Mouse (Mus musculus): ENCODE measurements around the gene Tnk1.

The Tnk1 gene

DNA sequence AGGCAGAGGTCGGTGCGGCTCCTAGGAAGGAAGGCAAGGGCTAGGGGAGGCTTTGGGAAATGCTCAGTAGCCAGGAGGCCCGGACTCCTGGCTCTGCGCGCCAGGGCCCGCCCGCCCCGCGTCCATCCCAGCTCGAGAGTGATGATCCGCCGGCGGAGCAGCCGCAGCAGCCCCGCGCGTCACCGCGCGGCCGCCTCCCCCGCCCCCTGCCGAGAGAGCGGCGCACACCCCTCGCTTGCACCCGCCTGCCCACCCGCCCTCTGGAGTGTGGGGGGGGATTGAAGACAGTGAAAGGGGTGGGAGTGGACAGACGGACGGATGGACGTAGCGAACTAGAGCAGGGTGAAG is 21.0 kb downstream of the Tnk1 start, which contains the start of gene Nlgn2:
Gene Nlgn2 (minus strand): TSS at position 181 of the 348 bp plus-strand sequence.
- peak in 1 of 2 experiments; percentile 86 for DNase-seq

- peak; percentile 43 to 70 for DNase-seq
Observed at GRCm38 (mm10) chr11:69836703-69837576, 21.6 kb downstream of the Tnk1 start.

- no peak for DNase-seq
Observed at GRCm38 (mm10) chr11:69835966-69836335, 22.6 kb downstream of the Tnk1 start.

- no peak for DNase-seq
Observed at GRCm38 (mm10) chr11:69835326-69835965, 23.1 kb downstream of the Tnk1 start.

GRCm38 (mm10) chr11:69834001-69834549 is 24.5 kb downstream of the Tnk1 start:
- peak; percentile 31 to 58 for DNase-seq

- no peak for DNase-seq
Observed at GRCm38 (mm10) chr11:69833554-69833953, 25.0 kb downstream of the Tnk1 start.

DNA sequence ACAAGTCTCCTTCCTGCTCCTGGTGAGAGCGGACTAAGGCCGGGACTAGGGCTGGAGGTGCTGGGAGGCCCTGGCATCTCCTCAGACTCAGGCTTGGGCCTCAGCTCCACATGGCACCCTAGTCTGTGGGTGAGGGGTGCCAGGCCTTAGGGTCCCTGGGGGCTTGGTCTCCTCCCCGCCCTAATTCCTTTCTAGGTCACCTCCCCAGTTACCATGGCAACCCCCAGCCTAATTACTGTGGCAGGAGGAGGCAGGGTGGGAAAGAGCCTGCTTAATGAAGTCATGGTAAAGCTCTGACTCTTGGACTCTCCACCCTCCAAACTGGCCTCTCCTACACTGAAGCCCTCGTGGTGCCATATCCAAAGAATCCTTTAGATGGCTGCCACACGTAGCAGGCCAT is 29.7 kb downstream of the Tnk1 start:
- no peak for DNase-seq

DNA sequence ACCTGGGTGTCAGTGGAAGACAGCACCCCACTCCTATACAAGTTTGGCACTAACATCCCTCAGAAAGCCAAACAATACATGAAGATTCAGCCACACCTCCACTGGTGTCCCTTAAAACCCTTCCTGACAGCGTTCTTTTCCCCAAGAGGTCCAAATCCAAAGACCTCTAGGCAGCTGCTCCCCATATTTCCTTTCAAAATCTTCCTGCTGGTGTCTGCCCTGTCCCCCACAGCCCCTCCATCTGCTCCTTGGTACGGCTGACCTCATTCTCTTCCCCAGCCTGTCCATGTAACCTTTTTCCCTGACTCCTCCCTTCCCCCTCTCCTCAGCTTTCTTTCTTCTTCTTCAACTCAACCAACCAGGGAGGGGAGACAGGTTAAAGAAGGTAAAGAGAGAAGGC is 35.1 kb downstream of the Tnk1 start:
- no peak for DNase-seq

DNA sequence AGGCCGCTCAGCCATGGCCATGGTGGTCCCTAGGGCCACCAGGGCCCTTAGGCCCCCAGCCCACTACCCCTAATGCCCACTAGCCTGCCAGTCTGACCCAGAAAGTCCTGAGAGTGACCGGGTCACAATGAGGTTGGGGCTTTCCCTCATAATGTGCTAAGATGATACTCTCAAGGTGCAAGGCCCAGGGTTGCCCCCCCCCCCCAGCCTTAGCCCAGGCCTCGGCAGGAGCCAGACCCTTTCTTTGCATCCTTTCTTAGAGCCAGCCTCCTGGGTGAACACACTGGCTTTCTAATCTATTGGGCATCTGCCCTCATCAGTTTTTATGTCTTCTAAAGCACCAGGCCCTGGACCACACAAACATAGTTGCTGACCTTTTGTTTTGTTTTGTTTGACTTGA is 36.5 kb downstream of the Tnk1 start, which contains the start of gene Spem1:
Gene Spem1 (minus strand): TSS at position 101 of the 400 bp plus-strand sequence.
- no peak for DNase-seq

DNA sequence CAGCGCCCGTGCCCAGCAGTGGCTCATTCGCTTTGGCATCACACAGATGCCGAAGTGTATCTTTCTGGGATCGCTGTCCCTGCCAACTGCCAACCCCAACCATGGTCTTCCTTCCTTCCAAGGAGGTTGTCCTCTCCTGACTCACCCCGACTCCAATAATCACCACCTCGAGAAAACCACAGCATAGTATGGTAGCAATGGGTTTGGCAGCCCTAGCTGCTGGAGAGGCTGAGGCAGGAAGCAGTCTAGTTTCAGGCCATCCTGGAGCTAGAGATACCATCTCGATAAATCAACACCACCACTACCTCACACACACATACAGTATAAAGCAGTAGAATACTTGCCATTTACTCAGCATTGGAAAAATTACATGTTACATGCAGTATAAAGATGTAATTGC is 39.7 kb downstream of the Tnk1 start:
- no peak for DNase-seq

GRCm38 (mm10) chr11:69818365-69818764 is 40.2 kb downstream of the Tnk1 start, which contains the start of gene Spem2:
Gene Spem2 (minus strand): TSS chr11:69818465.
- DNase-seq, result no peak

GRCm38 (mm10) chr11:69816520-69816919 is 42.0 kb downstream of the Tnk1 start:
- no peak for DNase-seq

DNA sequence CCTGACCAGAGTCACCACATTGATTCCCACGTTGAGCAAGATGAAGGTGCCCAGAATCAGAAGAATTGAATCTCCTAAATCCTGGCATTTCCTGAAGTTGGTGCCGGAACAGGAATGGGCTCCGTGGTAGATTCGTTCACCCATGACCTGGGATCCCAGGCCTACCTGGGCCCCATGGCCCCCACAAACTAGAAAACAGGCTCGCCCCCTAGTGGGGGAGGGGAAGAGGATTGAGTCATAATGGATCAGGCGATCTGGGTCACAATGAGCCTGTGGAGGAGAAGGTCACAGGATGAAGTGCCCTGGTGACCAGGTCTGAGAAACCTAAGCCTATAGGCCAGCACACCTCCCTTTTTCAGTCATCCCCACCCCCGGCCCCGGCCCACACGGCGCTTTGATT is 43.4 kb downstream of the Tnk1 start, which contains the start of gene Gm39566:
Gene Gm39566 (minus strand): TSS at position 144 of the 400 bp plus-strand sequence.
- no peak for DNase-seq

- DNase-seq, result no peak
Observed at GRCm38 (mm10) chr11:69810280-69810679, 48.2 kb downstream of the Tnk1 start.

- DNase-seq, result no peak
Observed at GRCm38 (mm10) chr11:69807641-69808040, 50.9 kb downstream of the Tnk1 start.

DNA sequence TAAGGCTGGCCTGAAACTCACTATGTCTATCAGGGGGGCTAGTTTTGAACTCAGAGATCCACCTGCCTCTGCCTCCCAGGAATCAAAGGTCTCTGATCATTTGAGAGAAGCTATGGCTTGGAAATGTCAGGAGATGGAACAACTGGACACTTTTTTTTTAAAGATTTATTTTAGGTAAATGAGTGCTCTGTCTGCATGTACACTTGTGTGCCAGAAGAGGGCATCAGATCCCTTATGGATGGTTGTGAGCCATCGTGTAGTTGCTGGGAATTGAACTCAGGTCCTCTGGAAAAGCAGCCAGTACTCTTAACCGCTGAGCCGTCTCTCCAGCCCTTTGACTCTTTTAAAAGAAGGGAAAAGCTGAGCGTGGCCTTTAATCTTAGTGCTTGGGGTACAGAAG is 52.2 kb downstream of the Tnk1 start:
- no peak for DNase-seq

DNA sequence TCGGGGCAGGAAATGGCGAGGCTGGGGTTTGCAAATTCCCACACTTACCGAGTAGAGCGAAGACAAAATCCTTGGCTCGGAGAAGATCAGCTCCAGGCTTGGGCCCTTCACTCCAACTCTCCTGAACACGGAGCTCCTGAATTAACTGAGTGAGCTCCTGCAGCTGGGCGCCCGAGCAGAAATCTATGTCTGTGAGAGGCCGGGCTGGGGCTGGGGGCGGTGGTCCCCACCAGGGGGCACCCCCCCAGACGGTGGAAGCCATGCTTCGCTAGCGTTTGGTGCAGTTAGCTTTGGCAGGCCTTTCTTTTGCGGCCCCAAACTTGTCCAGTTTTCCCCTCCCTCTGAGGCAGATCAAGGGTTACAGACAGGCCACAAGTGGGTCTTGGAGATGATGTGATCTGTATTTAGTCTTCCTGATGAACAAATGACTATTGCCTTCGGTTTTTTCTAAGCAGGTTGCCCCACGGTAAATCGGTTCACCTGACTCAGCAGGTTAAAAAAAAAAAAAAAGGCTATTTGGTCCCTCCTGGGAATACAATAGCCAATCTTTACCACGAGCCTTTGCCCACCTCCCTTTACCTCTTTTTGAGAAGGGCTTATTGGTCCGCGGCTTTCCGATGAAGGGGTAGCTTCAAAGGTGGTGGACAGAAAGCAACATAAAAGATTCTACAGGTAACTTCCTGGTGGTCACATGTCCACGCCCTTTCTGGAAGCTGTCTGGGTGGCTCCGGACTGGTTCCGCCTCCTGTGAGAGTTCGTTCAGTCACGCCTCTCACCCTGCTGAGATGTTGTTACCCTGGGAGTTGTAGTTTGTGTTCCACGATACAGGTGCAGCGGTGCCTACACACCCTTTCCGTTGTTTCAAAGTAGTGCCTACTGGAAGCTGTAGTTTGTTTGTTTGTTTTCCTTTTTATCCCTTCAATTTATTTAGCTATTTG is 53.3 kb downstream of the Tnk1 start, which contains the start of gene Tmem102:
Gene Tmem102 (minus strand): TSS at position 653 of the 938 bp plus-strand sequence.
- no peak for DNase-seq

GRCm38 (mm10) chr11:69804652-69804940 is 53.9 kb downstream of the Tnk1 start:
- DNase-seq, result no peak

DNA sequence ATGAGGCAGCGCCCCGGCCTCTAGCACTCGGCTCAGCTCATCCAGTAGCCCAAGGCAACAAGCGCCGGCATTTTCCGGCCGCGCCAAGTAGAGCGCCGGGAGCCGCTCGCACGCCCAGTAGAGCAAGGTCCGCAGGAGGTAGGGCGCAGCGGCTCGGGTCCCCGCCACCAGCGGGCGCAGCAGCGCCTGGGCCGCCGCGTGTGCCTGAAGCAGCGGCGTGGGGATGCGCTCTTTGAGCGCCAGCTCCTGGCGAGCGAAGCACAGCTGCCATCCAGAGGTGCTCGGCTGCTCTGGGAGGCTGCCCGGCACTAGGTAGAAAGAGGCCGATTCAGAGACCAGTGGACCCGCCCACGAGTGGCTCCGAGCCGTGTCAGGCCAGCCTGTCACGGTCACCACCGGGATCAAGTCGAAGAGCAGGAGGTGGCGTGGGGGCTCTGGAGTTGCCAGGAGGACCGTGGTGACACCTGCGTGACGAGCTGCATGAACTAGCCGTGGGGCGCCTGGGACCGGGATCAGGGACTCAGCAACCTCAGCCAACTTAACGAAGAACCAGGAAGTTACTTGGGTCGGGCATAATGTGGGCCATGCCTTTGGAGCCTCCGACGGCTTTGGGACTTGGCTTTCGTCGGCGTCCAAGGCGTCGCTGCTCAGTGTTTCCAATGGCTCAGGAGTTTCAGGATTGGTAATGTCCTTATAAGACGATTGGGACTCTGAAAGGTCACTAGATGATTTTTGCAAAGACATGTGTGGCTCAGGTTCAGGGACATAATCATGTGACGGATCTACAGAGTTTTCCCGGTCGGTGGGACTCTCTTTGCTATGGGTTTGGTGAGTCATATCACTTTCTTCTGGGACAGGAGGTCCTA is 54.5 kb downstream of the Tnk1 start:
- peak; percentile 50 to 65 for DNase-seq

DNA sequence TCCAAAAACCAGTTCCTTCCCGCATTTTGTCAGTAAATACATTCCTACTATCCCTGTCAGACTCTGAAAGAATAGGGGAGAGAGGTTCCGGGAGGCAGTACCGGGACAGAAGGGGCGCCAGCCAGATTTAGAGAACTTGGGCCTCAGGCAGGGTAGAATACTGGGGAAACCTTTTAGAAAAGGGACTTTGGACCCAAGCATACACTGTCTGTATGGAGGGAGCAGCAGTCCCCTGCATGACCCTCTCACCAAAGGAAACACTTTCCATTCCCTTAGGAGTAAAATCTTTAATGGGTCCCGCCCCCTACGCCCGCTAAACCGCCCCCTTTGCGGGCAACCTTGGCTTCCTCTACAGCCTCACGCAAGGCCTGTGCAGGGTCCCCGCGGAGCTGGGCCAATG is 55.2 kb downstream of the Tnk1 start:
- peak in 1 of 2 experiments; percentile 31 for DNase-seq

- peak; percentile 58 to 64 for DNase-seq
Observed at GRCm38 (mm10) chr11:69802648-69803105, 55.9 kb downstream of the Tnk1 start.
